8 mouse cellular contexts compared by ENCODE assay signal in genomic region chr19:38478948-38479347, GRCm38 (mm10). TPM values are rescaled to one million over a fixed set of nuclear protein-coding genes. Genes with fewer than 3 reads are reported as not detected.
DNase-seq lines count a peak whose midpoint lies in the region; ATAC-seq and TF ChIP-seq lines count a peak whose summit lies in the region.

No protein-coding gene starts in this region.

- no peak overlapping the region for H3K4me3 ChIP-seq in forebrain, embryonic 16.5 days (replicated peaks; ENCODE audit: low read length)
- H3K4me3 ChIP-seq in hindbrain, embryonic 12.5 days: no peak overlapping the region
- H3K4me3 ChIP-seq in left cerebral cortex, adult 2 months: no peak overlapping the region

- no peak; the same call in none of the 2 replicates for TF ChIP-seq CTCF in left cerebral cortex, adult 2 months (IDR thresholded peaks at IDR 0.05)

- H3K36me3 ChIP-seq in forebrain, embryonic 16.5 days (ENCODE audit: control insufficient read depth, insufficient read depth): no peaks in the 10 kb centered on the region
- no peaks in the 10 kb centered on the region for H3K36me3 ChIP-seq in hindbrain, embryonic 12.5 days

- H3K27me3 ChIP-seq in forebrain, embryonic 16.5 days (replicated peaks; ENCODE audit: control insufficient read depth, insufficient read depth, low read length): peaks cover 15% of the 10 kb centered on the region; the same call in 1 of the 2 replicates
- H3K27me3 ChIP-seq in hindbrain, embryonic 12.5 days: peaks cover 17% of the 10 kb centered on the region; the same call in 1 of the 2 replicates

- H3K27ac ChIP-seq in forebrain, embryonic 16.5 days (ENCODE audit: low read length): no peak overlapping the region
- H3K27ac ChIP-seq in hindbrain, embryonic 12.5 days: peak overlapping the region; percentile 60
- H3K27ac ChIP-seq in left cerebral cortex, adult 2 months: no peak overlapping the region

- no peak overlapping the region for H3K4me2 ChIP-seq in forebrain, embryonic 16.5 days (ENCODE audit: low read length)
- 0 out of 2 replicates have a peak overlapping the region, but pooled peaks have one; percentile 26 for H3K4me2 ChIP-seq in hindbrain, embryonic 12.5 days (replicated peaks)

- ATAC-seq in forebrain, embryonic 16.5 days: peak; percentile 81
- peak; percentile 67 for ATAC-seq in hindbrain, embryonic 12.5 days (ENCODE audit: low FRiP score)

- no peaks in the 10 kb centered on the region for H3K9me3 ChIP-seq in forebrain, embryonic 16.5 days (ENCODE audit: control insufficient read depth, low read length)
- no peaks in the 10 kb centered on the region for H3K9me3 ChIP-seq in hindbrain, embryonic 12.5 days (replicated peaks)

- intact Hi-C loops in left cerebral cortex, adult 2 months (cut with DNase I): no loop called here

- H3K4me1 ChIP-seq in forebrain, embryonic 16.5 days (replicated peaks; ENCODE audit: control insufficient read depth, insufficient read depth, low read length): peaks cover 27% of the 10 kb centered on the region
- peaks cover 33% of the 10 kb centered on the region for H3K4me1 ChIP-seq in hindbrain, embryonic 12.5 days

- no peak overlapping the region for H3K9ac ChIP-seq in forebrain, embryonic 16.5 days (replicated peaks; ENCODE audit: low read depth, low read length)
- no peak overlapping the region for H3K9ac ChIP-seq in hindbrain, embryonic 12.5 days

- DNase-seq in right cerebral cortex, postnatal 10 days (ENCODE audit: low spot score in 2 of 2): peak; percentile 49 to 56
- no peak for DNase-seq in right cerebral cortex, postnatal 25 days
- DNase-seq in mesoderm, embryonic 11.5 days (ENCODE audit: low read depth, low spot score): peak; percentile 78
- no peak for DNase-seq in natural killer cell, adult 2 months (ENCODE audit: low spot score in 2 of 2)
- no peak for DNase-seq in left cerebral cortex, adult 2 months (ENCODE audit: extremely low spot score in 1 of 2, low spot score in 2 of 2)
- no peak for DNase-seq in c-Kit-positive CD71-positive TER-119-positive erythroid progenitor cells, embryonic 14.5 days (ENCODE audit: low spot score)

- WGBS in forebrain, embryonic 16.5 days: 3% methylated on average over 7 of the region's 7 CpGs
- WGBS in hindbrain, embryonic 12.5 days: 6% methylated on average over 7 of the region's 7 CpGs

RNA-seq across cellular contexts. Expression of gene Plce1, which starts 2.0 kb away (rescaled TPM):
- polyA plus RNA-seq in forebrain, embryonic 16.5 days (2015; fragmentation: Nextera tagmentation; extraction: Ambion mirVana): 3.8 and 4.5 TPM in 2 replicates
- 6.9 and 7.6 TPM in 2 replicates for polyA plus RNA-seq in hindbrain, embryonic 12.5 days (2016; fragmentation: Nextera tagmentation; extraction: Ambion mirVana)
- total RNA-seq in left cerebral cortex, adult 2 months (2021): 1 to 10 TPM; 4.8 to 5.6 TPM

Comparison
In these comparisons a context has a peak if more than half of its experiments do, and no peak if none do; other contexts are left out.
1. DNase-seq: peak in right cerebral cortex, postnatal 10 days (2 of 2) and mesoderm, embryonic 11.5 days (single experiment); none in right cerebral cortex, postnatal 25 days (single experiment), natural killer cell, adult 2 months (0 of 2), left cerebral cortex, adult 2 months (0 of 2) and c-Kit-positive CD71-positive TER-119-positive erythroid progenitor cells, embryonic 14.5 days (single experiment).